Mouse (Mus musculus) heart, postnatal 10 days (tissue): ENCODE results near the gene Foxa2. TPM values are rescaled to one million over a fixed set of nuclear protein-coding genes. Genes with fewer than 3 reads are reported as not detected.

Experiments used
- DNase-seq, 2 experiments: peaks; one replicate each; pipeline ENCODE4 v3.0.0; 2021
- intact Hi-C: fragments of 180-260 bp; cut with DNase I; formaldehyde crosslinking; loops from one replicate; pipeline ENCODE4 v1.15.1; 2025
- total RNA-seq, 2 experiments: library from RNA; stranded (reverse); gene quantifications; 2 replicates each; pipeline ENCODE4 v1.2.3; 2021

Foxa2 gene
- total RNA-seq, 2 experiments from 2014 or later: not detected

- intact Hi-C loops: no loop called here
- DNase-seq: no peak
Measured at GRCm38 (mm10) chr2:148040236-148041121, 6.3 kb downstream of the Foxa2 start.

GRCm38 (mm10) chr2:148039351-148040235, 7.2 kb downstream of the Foxa2 start:
- no peak for DNase-seq
- intact Hi-C loops: loop anchor here (10.0 kb wide), 1 partner anchor 955 kb away; the partner anchor contains the start of gene Nkx2-4

- no peak for DNase-seq
- intact Hi-C loops: loop anchor here (10.0 kb wide), 1 partner anchor 954 kb away; the partner anchor contains the start of gene Nkx2-4
Measured at GRCm38 (mm10) chr2:148038366-148039310, 8.1 kb downstream of the Foxa2 start.

GRCm38 (mm10) chr2:148036611-148037160, 10.1 kb downstream of the Foxa2 start:
- intact Hi-C loops: loop anchor here (10.0 kb wide), 1 partner anchor 952 kb away; the partner anchor contains the start of gene Nkx2-4
- DNase-seq: no peak

GRCm38 (mm10) chr2:148030991-148031675, 15.6 kb downstream of the Foxa2 start:
- no peak for DNase-seq
- intact Hi-C loops: loop anchor here (10.0 kb wide), 1 partner anchor 946 kb away; the partner anchor contains the start of gene Nkx2-4

GRCm38 (mm10) chr2:148030613-148030935, 16.2 kb downstream of the Foxa2 start:
- intact Hi-C loops: loop anchor here (10.0 kb wide), 1 partner anchor 946 kb away; the partner anchor contains the start of gene Nkx2-4

GRCm38 (mm10) chr2:148029751-148030612, 16.8 kb downstream of the Foxa2 start:
- no peak for DNase-seq
- intact Hi-C loops: loop anchor here (10.0 kb wide), 1 partner anchor 945 kb away; the partner anchor contains the start of gene Nkx2-4

More at GRCm38 (mm10) chr2:148030613-148030935, 16.2 kb downstream of the Foxa2 start:
- no peak for DNase-seq

- intact Hi-C loops: no loop called here
- no peak for DNase-seq
Measured at GRCm38 (mm10) chr2:148029050-148029608, 17.6 kb downstream of the Foxa2 start.

- no peak for DNase-seq
- intact Hi-C loops: no loop called here
Measured at GRCm38 (mm10) chr2:148026366-148026765, 20.4 kb downstream of the Foxa2 start.

- no peak for DNase-seq
- intact Hi-C loops: no loop called here
Measured at GRCm38 (mm10) chr2:148025481-148025880, 21.3 kb downstream of the Foxa2 start.

- DNase-seq: no peak
- intact Hi-C loops: no loop called here
Measured at GRCm38 (mm10) chr2:148024268-148024935, 22.4 kb downstream of the Foxa2 start.

- intact Hi-C loops: no loop called here
Measured at GRCm38 (mm10) chr2:148023340-148023806, 23.4 kb downstream of the Foxa2 start.

GRCm38 (mm10) chr2:148021919-148022570, 24.7 kb downstream of the Foxa2 start:
- intact Hi-C loops: no loop called here
- no peak for DNase-seq

More at GRCm38 (mm10) chr2:148023340-148023806, 23.4 kb downstream of the Foxa2 start:
- DNase-seq: no peak

GRCm38 (mm10) chr2:148021016-148021415, 25.8 kb downstream of the Foxa2 start:
- intact Hi-C loops: no loop called here

GRCm38 (mm10) chr2:148020125-148020524, 26.6 kb downstream of the Foxa2 start:
- intact Hi-C loops: no loop called here
- DNase-seq: no peak

More at GRCm38 (mm10) chr2:148021016-148021415, 25.8 kb downstream of the Foxa2 start:
- no peak for DNase-seq
